In genomic region chr1:121371449-121371848, GRCm38 (mm10) we compare ENCODE assay signal across 13 mouse cellular contexts.
"Had no signal": no experiment of that assay in that cellular context is flagged by ENCODE, and none has a peak within 500 bp of the region (broad histone marks: within the 10 kb centered on the region; RNA-seq: fewer than 3 reads in every experiment).

No protein-coding gene starts in this region.

- H3K4me2 ChIP-seq: kidney, embryonic 15.5 days; liver, embryonic 13.5 days; midbrain, embryonic 12.5 days; midbrain, embryonic 15.5 days had no signal

- H3K9ac ChIP-seq: kidney, embryonic 15.5 days; liver, embryonic 13.5 days; midbrain, embryonic 12.5 days; midbrain, embryonic 15.5 days had no signal

- H3K9me3 ChIP-seq: kidney, embryonic 15.5 days; liver, embryonic 13.5 days; midbrain, embryonic 12.5 days; midbrain, embryonic 15.5 days had no signal

- H3K27ac ChIP-seq: kidney, embryonic 15.5 days; left cerebral cortex, adult 2 months; liver, embryonic 13.5 days; midbrain, embryonic 12.5 days; midbrain, embryonic 15.5 days had no signal

- ATAC-seq: midbrain, embryonic 15.5 days had no signal

- DNase-seq: kidney, postnatal 10 days; kidney, postnatal 36 days; layer of hippocampus, postnatal 36 days; liver, embryonic 13.5 days; lung, adult 2 months; lung, postnatal 14 days; lung, postnatal 4 days; thymus, adult 18-20 months; thymus, postnatal 36 days had no signal

- H3K36me3 ChIP-seq: kidney, embryonic 15.5 days; liver, embryonic 13.5 days; midbrain, embryonic 12.5 days; midbrain, embryonic 15.5 days had no signal

- H3K27me3 ChIP-seq: kidney, embryonic 15.5 days; liver, embryonic 13.5 days; midbrain, embryonic 12.5 days; midbrain, embryonic 15.5 days had no signal

- H3K4me1 ChIP-seq: liver, embryonic 13.5 days; midbrain, embryonic 12.5 days; midbrain, embryonic 15.5 days had no signal

- H3K4me3 ChIP-seq: kidney, embryonic 15.5 days; left cerebral cortex, adult 2 months; liver, embryonic 13.5 days; midbrain, embryonic 12.5 days; midbrain, embryonic 15.5 days had no signal
